Mouse (Mus musculus) MEL (cell line): ENCODE measurements at regions not wholly inside any gene's neighbourhood (a gene's known extent, or its start where the extent isn't known, plus 50 kb on each side); places are given as distances from the start of the nearest gene placed in this dataset.

Experiments
- BHLHE40 ChIP-seq: IDR thresholded peaks from 2 replicates; pipeline ENCODE4 v1.6.1; 2012; ENCODE audit warnings: low read depth, mild to moderate bottlenecking, inconsistent platforms, low read length, improper control_type of control experiment, borderline replicate concordance
- CTCF ChIP-seq, 3 experiments: IDR thresholded peaks in 2 of 3; conservative IDR thresholded peaks in 1 of 3; 2 replicates each; pipeline ENCODE4 v1.5.1; 2011 to 2012; ENCODE audit warnings: low read length in 3 of 3, low read depth in 2 of 3, mild to moderate bottlenecking in 2 of 3, improper control_type of control experiment in 1 of 3, inconsistent platforms in 1 of 3, mixed read lengths in 1 of 3, moderate library complexity in 1 of 3; ENCODE audit not compliant: control insufficient read depth in 1 of 3, insufficient read depth in 1 of 3, poor library complexity in 1 of 3, severe bottlenecking in 1 of 3
- E2F4 ChIP-seq: IDR thresholded peaks from 2 replicates; pipeline ENCODE4 v1.6.1; 2011; ENCODE audit warnings: low read depth, low read length, improper control_type of control experiment, borderline replicate concordance
- ELF1 ChIP-seq: IDR thresholded peaks from 2 replicates; pipeline ENCODE4 v1.6.1; 2014; ENCODE audit warnings: low read depth, mild to moderate bottlenecking, inconsistent platforms, low read length, improper control_type of control experiment, moderate library complexity
- EP300 ChIP-seq, 2 experiments: IDR thresholded peaks; 2 replicates each; pipeline ENCODE4 v1.6.1; 2011; ENCODE audit warnings: improper control_type of control experiment in 2 of 2, low read length in 2 of 2, low read depth in 1 of 2, mild to moderate bottlenecking in 1 of 2
- GABPA ChIP-seq: IDR thresholded peaks from 2 replicates; pipeline ENCODE4 v1.6.1; 2012; ENCODE audit warnings: low read depth, mild to moderate bottlenecking, inconsistent platforms, low read length, improper control_type of control experiment, moderate library complexity
- GATA1 ChIP-seq: IDR thresholded peaks from 2 replicates; pipeline ENCODE4 v1.6.1; 2011; ENCODE audit warnings: low read depth, low read length, improper control_type of control experiment
- MAX ChIP-seq: IDR thresholded peaks from 2 replicates; pipeline ENCODE4 v1.6.1; 2011; ENCODE audit warnings: low read length, improper control_type of control experiment
- POLR2A ChIP-seq, 2 experiments: IDR thresholded peaks; 2 replicates each; pipeline ENCODE4 v1.6.1; 2011 to 2012; ENCODE audit warnings: low read length in 2 of 2, mild to moderate bottlenecking in 2 of 2, control low read depth in 1 of 2, improper control_type of control experiment in 1 of 2, low read depth in 1 of 2, moderate library complexity in 1 of 2; ENCODE audit not compliant: control insufficient read depth in 1 of 2, insufficient read depth in 1 of 2, poor library complexity in 1 of 2
- UBTF ChIP-seq: IDR thresholded peaks from 2 replicates; pipeline ENCODE4 v1.6.1; 2012; ENCODE audit warnings: low read depth, mild to moderate bottlenecking, inconsistent platforms, low read length, improper control_type of control experiment, moderate library complexity, borderline replicate concordance; ENCODE audit not compliant: insufficient read depth

GRCm38 (mm10) chr16:24095630-24096029, 107.0 kb upstream of the Bcl6 start:
- TF ChIP-seq POLR2A (IDR thresholded peaks at IDR 0.05; ENCODE audit: control insufficient read depth in 1 of 2, insufficient read depth in 1 of 2, low read depth in 1 of 2, low read length in 2 of 2, poor library complexity in 1 of 2) (no peak), GATA1 (no peak), ELF1 (no peak), BHLHE40 (no peak), MAX (no peak), CTCF (IDR thresholded peaks at IDR 0.05 in 2 of 3, conservative IDR thresholded peaks at IDR 0.05 in 1 of 3; ENCODE audit: control insufficient read depth in 1 of 3, insufficient read depth in 1 of 3, low read depth in 2 of 3, low read length in 3 of 3, poor library complexity in 1 of 3, severe bottlenecking in 1 of 3) (no peak), E2F4 (no peak), UBTF (no peak), GABPA (no peak), EP300 (IDR thresholded peaks at IDR 0.05; ENCODE audit: low read depth in 1 of 2, low read length in 2 of 2) (no peak)
